Mouse (Mus musculus): ENCODE measurements around the gene Cnn3.
A peak's percentile ranks its signal among the peaks of the same experiment; 100 is the strongest.

The Cnn3 gene

GRCm38 (mm10) chr3:121451404-121451803 is 25.1 kb downstream of the Cnn3 start:
- no peak for DNase-seq (ENCODE audit: low read depth)

- DNase-seq (ENCODE audit: low read depth): no peak
Measured at GRCm38 (mm10) chr3:121458545-121459492, 32.5 kb downstream of the Cnn3 start.

DNA sequence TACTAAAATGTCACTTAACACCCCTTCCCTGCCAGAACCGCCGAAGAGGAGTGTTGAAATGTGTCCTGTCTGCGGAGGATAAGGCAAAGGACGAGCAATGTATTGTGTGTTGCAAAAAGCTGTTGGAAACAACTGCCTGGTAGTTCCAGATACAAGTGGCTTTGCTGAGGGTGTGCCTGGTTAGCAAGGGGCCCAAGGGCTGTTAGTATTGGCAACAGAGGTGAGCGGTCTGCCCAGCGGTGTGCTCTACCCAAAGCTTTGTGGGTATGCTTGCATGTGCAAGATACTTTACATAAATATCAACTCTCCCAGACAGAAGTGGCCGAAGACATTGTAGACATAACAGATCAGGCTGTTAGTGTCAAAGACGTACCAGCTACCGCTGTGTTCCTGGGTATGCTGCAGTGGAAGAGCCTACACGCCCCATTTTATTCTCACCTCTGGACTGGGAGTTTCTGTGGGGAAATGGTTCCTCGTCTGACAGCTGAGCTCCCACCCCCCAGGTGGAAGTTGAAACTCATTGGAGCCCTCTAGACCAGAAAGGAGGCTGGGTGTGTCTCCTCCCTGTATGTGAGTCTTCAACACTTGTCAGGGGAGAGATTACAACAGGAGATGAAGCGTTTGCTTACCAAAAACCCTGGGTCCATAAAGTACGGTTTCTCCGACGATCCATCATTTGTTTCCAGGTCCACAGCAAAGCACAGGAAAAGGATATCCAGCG is 34.3 kb downstream of the Cnn3 start:
- DNase-seq (ENCODE audit: low read depth): no peak

DNA sequence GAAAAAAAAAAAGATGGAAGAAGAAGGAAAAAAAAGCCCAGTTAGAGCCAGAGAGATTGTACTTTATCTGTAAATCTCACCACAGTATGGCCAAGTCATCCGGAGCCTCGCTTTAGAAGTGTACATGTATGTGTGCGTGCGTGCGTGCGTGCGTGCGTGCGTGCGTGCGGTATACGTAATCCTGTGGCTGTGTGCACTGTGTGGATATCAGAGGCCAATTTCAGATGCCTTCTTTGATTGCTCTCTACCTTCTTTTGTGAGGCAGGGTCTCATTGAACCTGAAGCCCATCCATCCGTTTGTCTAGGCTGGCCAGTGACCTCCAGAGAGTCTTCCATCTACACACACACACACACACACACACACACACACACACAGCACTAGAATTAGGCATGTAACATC is 35.2 kb downstream of the Cnn3 start:
- no peak for DNase-seq (ENCODE audit: low read depth)

GRCm38 (mm10) chr3:121462782-121463181 is 36.5 kb downstream of the Cnn3 start:
- DNase-seq (ENCODE audit: low read depth): no peak

DNA sequence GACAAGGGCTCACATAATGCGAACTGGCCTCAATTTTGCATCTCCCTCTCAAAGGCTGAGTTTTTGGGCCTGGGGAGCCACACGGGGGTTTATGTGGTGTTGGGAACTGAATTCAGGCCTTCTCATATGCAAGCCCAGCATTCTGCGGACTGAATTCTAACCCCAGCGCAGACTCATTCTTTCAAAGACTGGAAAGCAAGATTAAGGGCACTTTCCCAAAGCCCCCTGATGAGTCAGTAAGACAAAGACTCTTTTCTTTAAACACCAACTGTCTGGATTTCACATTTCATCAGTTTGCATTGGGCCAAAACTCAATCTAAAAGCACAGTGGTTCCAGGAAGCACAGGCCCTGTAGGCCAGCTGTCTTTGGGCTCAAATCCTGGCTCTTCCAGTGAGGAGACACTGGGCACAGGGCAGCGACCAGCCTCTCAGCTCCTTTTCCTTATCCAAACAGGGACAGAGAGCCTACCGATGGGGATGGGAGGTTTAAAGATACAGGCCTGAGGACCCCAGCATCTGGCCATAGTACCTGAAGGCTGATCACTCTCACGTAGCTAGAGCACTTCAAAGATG is 38.5 kb downstream of the Cnn3 start:
- no peak for DNase-seq (ENCODE audit: low read depth)

DNA sequence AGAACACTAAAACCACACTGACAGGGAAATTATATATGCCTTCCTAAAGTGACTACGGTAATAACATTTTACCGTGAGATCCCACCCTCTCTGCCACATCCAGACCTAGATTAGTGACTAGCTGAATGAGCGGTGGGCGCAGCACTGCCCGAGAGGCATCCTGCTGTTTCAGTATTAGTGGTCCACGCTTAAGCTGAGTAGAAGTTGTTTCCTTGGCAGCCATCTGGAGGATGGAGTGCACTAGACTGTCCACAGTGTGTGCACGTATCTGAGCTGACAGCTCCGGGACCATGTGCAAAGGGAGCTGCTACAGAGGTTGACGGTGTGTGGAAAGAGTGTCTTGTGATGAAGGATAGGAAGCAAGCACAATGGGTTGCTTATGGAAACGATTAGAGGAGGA is 39.5 kb downstream of the Cnn3 start:
- DNase-seq (ENCODE audit: low read depth): no peak

DNA sequence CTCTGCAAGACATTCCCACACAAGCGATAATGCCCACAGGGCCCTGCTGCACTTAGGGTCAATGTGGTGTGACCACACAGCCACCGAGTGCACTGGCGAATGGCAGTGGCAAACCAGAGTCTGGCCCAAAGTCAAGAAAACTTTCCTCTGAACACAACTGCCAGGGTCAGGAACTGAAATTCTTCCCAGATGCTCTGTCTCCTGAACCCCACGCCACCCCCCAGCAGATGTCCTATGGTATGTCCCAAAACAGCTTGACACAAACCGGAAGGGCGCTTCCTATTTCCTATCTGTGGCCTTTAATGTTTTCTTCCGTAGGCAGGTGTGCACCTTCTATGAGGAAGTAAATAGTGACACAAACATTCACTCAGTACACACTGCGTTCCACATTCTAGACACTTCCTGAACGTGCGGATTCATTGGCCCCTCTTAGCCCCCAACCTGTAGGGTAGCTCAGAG is 40.8 kb downstream of the Cnn3 start:
- DNase-seq (ENCODE audit: low read depth): peak; percentile 10

- no peak for DNase-seq (ENCODE audit: low read depth)
Measured at GRCm38 (mm10) chr3:121468136-121468535, 41.8 kb downstream of the Cnn3 start.

DNA sequence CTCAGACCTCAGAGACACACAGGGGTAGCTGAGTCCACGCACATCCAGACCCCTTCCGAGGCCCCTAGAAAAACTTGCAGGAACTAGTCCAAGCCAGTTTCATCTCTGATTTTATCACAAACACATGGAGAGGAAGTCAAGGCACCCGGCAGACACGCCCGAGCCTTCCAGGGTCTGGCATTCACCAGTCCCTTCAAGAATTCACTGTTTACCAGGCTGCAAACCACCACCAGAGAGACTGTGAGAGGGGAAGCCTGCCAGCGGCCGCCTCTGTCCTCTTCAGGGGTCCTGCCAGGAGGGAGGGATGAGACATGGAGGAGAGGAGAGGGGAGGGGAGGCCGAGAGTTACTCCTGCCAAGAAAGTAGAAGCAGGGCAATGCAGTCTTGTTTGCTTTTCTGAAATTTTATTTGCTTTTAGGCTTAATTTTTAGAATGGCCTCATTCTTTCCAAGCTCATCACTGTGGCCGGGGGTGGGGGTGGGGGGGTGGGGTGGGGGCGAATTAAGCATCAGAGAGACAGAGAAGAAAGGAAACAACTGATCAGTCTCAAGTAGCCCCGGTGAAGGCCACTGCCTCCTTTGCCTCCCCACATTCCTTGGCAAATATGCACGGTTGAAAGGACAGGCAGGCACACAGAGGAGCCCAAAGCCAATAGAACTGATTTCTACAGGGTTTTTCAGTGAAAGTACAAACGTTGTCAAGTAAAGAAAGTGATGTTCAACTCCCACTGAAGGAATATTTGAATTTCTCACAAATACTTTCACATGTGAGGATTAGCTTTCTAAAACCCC is 43.1 kb downstream of the Cnn3 start:
- DNase-seq (ENCODE audit: low read depth): no peak

GRCm38 (mm10) chr3:121471703-121472102 is 45.4 kb downstream of the Cnn3 start:
- no peak for DNase-seq (ENCODE audit: low read depth)

GRCm38 (mm10) chr3:121474738-121475137 is 48.4 kb downstream of the Cnn3 start:
- DNase-seq (ENCODE audit: low read depth): no peak

DNA sequence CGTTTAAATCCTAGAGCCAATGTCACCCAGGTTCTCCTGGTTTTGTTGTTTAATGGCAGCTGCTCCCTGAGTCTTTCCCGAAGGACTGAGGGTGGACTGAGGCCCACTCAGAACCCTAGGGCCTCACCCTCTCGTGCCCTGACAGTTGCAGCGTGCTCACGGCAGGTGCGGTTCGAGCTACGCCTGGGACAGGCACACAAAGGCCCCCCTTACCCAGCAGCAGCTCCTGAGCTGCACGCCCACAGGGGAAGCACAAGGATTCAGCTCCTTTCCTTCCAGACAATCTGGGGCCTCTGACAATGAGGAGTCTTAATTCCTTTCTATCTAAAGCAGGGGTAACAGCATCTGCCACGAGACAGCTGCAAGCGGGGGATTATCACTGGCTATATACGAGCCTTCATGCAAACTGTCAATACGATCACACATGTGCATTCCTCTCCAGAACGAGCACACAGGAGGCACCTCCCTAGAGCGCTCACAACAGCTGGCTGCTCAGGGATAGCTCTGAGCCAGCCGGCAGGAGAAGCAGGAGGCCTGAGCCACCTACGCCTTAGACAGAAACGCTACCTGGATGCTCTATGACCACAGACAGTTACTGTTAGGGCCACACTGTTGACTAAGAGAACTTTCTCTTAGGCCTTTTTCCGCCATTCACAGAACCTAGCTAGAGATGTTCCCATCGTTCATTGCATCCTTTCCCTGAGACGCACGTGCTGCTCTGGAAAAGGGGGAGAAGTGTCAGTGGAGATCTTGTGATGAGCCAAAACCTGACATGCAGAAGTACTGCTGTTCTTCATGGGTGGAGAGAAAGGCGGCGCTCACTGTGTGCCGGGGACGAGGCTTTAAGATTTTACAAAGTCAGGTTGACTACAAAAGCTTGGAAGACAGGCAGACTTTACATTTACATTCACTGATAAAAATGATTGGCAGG is 54.0 kb downstream of the Cnn3 start:
- no peak for DNase-seq (ENCODE audit: low read depth)

GRCm38 (mm10) chr3:121480961-121481436 is 54.7 kb downstream of the Cnn3 start:
- no peak for DNase-seq (ENCODE audit: low read depth)

DNA sequence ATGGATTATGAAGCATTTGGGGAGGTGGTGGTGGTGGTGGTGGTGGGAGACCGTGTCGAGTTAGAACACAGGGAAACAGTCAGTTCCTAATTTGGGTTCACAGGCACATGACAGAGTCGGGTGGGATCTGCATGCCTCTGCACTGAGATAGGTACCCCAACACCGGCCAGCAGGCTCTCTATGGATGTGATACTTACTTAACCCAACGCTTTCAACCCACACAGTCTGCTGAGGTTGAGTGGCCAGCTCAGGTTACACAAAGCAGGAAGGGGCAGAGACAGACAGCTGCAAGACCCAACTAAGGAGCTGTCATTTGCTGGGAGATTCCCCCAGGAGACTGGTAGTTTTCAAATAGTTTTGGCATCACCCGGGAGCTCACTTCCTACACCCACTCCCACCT is 55.3 kb downstream of the Cnn3 start:
- no peak for DNase-seq (ENCODE audit: low read depth)

DNA sequence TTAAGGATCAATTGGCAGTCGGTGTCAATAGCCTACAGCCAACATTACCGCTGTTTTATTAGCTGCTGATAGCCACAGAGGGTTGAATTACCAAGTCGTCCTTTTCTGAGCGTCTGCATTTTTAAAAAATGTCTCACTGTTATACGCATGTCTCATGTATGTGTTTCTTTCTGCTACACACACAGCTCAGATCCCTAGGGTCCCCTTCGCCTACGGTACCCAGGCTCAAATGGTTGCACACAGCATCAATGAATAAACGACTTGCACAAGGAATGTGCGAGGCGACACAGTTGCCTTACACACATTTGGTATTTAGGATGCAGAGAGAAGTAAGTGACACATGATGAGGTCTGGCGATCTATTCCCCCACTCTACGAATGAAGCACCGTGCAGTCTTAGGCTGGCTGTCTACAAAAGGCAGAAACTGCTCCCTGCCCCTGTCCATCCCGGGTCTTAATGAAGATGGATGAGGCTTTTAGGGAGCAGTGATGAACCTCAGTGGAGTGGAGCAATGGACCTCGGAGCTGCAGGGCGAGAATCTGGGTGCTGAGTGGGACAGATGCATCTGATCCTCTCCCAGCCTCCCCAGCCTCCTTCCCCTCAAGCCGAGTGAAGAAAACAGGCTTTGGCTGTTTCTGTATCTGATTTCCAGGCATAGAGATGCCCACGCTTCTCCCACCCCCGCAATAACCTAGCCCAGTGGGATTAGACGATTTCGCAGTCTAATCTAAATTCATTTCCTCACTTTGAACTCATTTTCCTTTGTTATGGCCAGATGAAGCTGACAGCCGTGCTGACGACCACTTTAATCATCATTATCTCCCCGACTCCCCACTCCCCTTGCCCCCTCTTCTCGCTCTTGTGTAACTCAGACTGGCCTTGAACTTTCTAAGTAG is 57.2 kb downstream of the Cnn3 start:
- DNase-seq (ENCODE audit: low read depth): no peak

- no peak for DNase-seq (ENCODE audit: low read depth)
Measured at GRCm38 (mm10) chr3:121485201-121485600, 58.9 kb downstream of the Cnn3 start.

GRCm38 (mm10) chr3:121489462-121490118 is 63.3 kb downstream of the Cnn3 start:
- DNase-seq (ENCODE audit: low read depth): no peak

DNA sequence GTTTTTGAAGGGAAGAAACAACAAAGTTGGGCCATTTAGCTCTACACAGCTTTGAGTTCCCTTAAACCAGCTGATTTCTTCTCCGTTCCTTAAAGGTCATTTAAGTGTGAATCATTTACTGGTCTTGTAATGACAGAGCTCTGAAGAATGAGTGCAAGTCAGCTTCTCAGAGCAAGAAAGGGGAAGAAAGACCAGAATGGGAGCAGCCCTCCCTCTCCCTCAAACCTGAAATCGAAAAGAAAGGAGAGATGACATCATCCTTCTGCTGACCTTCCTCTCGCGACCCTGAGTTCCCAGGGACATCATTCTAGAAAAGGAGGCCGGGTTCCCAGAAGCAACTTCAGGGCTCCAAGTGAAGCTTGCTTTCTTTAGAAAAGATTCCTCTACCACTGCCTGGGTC is 64.6 kb downstream of the Cnn3 start:
- no peak for DNase-seq (ENCODE audit: low read depth)
